Mouse (Mus musculus) thymus, adult 18-20 months (tissue): ENCODE results near the gene Hoxa9.

Source experiments
- DNase-seq, 2 experiments: peaks; one replicate each; pipeline ENCODE4 v3.0.0; 2022; ENCODE audit warnings: mixed read lengths in 2 of 2

Gene Hoxa9

GRCm38 (mm10) chr6:52260654-52261575 lies 30.0 kb upstream of the Hoxa9 start, which contains the start of gene Hoxa13:
Gene Hoxa13 (minus strand): TSS chr6:52260880.
- no peak for DNase-seq

DNA sequence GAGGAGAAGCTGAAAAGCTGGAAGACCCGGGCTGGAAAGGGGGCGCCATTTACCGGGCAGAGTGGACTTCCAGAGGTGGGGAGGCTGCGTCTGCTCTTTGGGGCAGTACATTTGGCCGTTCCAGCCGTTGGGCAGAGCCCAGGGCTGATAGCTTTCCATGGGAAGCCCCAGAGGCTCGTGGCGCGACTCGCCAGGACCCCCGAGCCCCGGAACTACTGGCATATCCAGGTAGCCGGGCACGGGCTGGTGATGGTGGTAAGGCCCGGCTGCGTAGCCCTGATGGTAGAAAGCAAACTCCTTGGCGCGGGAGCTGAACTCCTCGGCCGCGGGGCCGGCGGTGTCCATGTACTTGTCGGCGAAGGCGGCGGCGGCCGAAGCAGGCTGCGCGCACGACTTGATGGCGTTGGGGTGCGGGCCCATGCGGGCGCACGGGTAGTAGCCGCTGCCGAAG lies 28.9 kb upstream of the Hoxa9 start:
- DNase-seq: no peak

DNA sequence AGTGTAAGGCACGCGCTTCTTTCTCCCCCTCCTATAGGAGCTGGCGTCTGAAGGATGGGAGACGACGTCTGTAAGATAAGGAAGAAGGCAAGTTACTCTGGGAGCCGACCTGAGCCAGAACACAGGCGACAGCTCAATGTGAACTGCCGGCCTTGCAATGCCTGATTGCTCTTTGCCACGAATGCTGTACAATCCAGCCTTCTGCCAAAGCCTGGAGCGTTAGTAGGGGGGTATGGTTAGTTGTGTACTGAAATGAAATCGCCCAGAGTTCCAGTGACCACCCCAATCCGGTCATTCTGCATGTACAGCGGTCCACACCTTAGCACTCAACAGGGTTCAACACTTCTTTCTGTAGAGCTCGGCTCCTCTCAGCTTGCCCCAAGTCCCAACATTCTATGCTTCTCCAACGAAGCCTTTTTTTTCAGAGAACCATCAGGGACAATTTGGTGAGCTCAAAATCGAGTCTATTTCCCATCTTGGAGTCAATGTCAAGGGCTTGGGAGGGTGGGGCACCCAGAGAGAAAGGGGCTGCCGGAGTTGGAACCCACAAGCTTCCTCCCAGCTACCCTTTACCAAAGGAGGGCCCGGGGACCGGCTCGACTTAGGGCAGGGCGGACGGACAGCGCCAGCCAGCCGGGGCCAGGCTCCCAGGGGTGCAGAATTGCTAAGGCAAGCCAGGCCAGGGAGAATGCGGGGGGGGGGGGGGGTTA lies 28.3 kb upstream of the Hoxa9 start:
- DNase-seq: no peak

DNA sequence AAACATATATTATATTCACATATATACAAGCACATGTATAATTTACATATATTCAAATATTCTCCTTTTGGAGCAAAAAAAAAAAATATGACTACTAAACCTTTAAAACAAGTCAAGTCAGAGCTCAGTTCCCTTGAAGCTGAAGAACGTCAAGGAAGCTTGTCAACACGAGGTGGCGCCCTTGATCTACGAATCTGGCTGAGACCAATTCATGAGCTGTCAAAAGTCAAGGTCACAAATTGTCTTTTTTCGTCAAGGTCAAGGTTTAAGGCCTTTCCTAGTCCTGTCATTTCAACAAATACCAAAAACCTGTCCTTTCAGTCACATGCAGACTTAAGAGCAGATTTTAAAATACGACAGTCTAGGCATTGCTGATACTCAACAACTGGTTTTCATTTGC lies 26.1 kb upstream of the Hoxa9 start:
- DNase-seq: peak in 1 of 2 experiments; percentile 51

GRCm38 (mm10) chr6:52253511-52254500 lies 22.9 kb upstream of the Hoxa9 start:
- DNase-seq: no peak

GRCm38 (mm10) chr6:52252775-52253376 lies 22.0 kb upstream of the Hoxa9 start:
- DNase-seq: no peak

- no peak for DNase-seq
Observed at GRCm38 (mm10) chr6:52252016-52252774, 21.3 kb upstream of the Hoxa9 start.

DNA sequence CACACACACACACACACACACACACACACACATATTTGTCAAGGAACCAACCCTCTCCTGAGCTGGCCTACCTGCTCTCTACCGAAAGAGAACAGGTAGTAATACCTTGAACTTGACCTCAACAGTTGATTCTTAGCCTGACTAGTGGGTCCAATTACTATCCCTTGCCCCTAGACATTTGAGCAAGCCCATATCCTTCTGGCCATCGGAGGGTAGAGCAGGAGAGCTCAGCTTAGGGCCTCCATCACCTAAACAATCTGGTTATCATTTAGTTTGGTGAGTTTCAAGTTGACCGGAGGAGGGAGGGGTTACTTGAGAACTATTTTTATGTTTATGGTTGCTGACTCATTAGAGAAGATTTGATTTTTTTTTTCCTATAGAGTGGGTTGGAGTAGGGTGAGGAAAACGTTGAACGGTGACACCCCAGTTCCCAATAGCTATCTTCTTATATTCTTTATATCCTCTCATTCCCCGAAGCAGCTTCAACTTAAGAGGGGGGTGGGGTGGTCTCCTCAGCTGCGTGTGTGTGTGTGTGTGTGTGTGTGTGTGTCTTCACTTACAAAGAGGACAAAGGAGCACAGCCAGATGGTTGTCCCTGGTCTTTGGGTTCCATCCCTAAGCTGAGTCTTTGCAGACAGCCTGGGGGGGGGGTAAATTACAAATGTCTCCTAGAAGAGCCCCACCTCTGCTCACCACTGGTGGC lies 20.4 kb upstream of the Hoxa9 start:
- no peak for DNase-seq

DNA sequence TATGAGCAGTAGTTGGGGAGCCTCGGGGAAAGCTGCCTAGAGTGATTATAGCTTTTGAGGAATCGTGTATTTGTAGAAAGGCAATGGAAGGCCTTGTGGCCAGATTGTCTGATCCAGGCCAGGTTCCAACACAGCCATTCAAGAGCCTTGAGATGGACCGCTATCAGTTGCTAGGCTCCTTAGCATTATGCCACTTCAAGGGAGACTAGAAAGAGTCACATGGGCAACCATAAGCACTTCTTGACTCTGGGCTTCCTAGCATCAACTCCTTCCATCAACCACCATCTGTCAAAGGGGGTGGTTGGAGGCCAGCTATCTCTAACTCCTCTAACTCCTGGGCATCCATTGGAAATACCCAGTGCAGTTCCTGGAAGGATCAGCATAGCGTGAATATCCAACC lies 18.9 kb upstream of the Hoxa9 start:
- no peak for DNase-seq

GRCm38 (mm10) chr6:52249415-52249738 lies 18.5 kb upstream of the Hoxa9 start:
- no peak for DNase-seq

DNA sequence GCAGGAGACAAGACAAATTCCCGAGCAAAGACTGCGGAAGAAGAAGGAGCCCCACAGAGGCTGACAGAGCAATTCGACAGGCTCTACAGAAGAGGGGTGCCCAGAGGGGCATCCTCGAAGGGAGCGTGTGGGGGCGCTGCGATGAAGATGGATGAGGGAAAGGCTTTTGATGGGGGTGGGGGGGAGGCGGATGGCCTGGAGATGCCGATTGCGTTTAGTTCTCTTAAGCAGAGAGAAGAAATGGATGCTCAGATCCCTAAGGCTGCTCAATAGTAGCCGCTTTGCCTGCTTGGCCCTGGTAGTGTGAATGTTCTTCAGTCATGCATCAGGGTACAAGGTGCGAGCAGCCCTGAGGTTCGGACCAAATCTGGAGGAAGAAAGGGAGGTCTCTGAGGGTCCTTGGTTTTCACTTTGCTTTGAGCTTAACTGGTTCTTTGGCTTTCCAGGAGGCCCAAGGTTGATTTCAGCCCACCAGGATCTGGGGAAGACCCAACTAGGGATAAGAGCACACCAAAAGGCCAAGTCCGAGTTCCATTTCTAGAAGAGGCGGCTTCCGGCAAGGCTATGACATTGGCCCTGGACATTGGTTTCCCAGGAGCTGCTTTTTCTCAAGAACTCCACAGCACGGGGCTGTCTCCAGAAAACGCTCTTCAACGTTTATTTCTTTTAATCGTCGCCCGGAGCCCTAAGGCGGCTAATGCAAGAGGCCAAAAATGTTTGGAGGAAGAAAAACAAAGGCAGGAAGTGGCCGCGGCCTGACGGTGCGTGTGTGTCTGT lies 17.9 kb upstream of the Hoxa9 start:
- no peak for DNase-seq

GRCm38 (mm10) chr6:52247766-52248637 lies 17.1 kb upstream of the Hoxa9 start:
- no peak for DNase-seq

GRCm38 (mm10) chr6:52246916-52247315 lies 16.0 kb upstream of the Hoxa9 start:
- no peak for DNase-seq

- DNase-seq: no peak
Observed at GRCm38 (mm10) chr6:52246403-52246803, 15.5 kb upstream of the Hoxa9 start.

DNA sequence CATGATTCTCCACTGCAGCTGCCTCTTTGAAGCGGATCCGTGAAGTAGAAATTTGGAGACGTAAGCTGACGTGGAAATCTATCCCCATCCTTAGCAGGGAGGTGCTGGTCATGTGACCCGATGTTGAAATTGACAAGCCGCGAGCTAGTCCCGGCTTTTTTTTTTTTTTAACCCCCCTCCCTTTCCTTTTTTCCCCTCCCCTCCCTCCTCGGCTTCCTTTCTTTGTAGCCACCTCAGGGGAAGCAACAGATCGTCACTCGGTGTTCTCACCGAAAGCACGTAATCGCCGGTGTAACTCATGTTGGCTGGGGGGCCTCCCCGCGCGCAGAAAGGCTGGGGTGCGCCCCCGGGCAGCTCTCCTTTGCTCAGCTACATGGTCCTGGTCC lies 14.9 kb upstream of the Hoxa9 start, which contains the start of gene Hoxa11:
Gene Hoxa11, minus strand, starts transcription at position 54 of the 386 bp plus-strand sequence.
- no peak for DNase-seq

GRCm38 (mm10) chr6:52245040-52245756 lies 14.3 kb upstream of the Hoxa9 start:
- DNase-seq: no peak

GRCm38 (mm10) chr6:52244471-52245039 lies 13.7 kb upstream of the Hoxa9 start:
- no peak for DNase-seq

DNA sequence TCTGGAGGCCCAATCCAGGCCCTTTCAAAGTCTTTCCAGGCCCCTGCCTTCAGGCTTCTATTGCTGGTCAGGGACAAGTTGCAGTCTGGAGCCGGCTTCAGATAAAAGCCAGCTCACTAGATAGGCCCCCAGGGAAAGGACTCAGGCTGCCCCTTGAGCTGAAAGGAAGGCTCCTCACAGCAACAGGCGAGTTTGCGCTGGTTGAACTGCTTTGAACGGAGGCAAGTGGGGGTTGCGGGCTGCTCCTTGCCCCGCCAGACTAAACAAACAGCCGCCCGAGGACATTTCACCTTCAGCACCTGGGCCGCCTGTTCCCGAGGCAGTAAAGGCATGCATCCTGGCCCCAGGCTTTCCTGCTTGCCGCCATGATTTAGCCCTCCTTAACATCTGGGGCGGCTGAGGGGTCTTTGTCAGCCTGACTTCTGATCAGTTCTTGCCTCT lies 12.8 kb upstream of the Hoxa9 start:
- DNase-seq: no peak
